Mouse (Mus musculus) right cerebral cortex, postnatal 4 days (tissue): ENCODE measurements at regions not wholly inside any gene's neighbourhood (a gene's known extent, or its start where the extent isn't known, plus 50 kb on each side); places are given as distances from the start of the nearest gene placed in this dataset.
"Not testable (repeated sequence)": the region's sequence is repeated elsewhere in the genome, so short reads cannot be mapped to it uniquely, and the experiment has no call there.

Experiments used
- DNase-seq: peaks from one replicate; pipeline ENCODE4 v3.0.0-alpha.2; 2022

- DNase-seq = peak; percentile 29
Observed at GRCm38 (mm10) chrX:135112109-135112508, 65.3 kb downstream of the Gm15023 start.

- DNase-seq = peak; percentile 66
Observed at GRCm38 (mm10) chrX:135110866-135111265, 66.6 kb downstream of the Gm15023 start.

DNA sequence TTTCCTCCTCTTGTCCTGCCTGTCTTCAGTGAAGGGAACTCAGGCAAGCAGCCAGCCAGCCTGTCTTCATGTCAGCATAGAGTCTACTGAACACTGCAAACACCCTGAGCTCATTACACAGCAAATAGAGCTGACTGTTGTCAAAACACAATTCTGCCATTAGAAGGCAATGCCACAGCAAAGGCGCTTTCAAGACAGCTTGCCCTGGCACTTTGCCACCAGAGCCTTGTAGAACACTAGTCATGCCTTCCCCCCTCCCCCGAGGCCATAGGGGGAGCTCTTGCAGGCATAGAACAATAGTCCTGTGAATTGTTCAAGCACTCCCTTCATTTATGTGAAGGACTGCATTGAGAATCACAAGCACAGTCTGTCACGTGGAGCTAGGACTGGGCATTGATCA is 75.8 kb downstream of the Gm15023 start:
- DNase-seq = peak; percentile 14

DNA sequence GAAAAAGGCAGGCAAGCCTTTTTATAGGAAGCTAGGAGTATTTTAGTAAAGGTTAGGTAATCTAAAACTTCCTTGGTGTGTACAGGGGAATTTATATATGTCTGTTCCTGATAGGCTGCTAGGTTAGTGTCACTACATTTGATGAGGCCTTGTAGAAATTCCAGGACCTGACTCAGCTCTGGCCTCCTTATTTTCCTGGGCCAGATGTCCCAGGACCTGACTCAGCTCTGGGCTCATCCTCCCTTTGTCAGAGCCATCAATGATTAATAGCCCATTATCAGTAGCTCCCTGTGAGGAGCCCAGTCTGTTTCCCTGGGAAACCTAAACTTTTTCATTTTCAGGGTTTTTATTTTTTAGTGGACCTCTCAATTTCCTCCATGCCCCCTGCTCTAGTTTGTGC is 79.3 kb downstream of the Gm15023 start:
- no peak for DNase-seq

- no peak for DNase-seq
Observed at GRCm38 (mm10) chrX:135096206-135096605, 81.2 kb downstream of the Gm15023 start.

DNA sequence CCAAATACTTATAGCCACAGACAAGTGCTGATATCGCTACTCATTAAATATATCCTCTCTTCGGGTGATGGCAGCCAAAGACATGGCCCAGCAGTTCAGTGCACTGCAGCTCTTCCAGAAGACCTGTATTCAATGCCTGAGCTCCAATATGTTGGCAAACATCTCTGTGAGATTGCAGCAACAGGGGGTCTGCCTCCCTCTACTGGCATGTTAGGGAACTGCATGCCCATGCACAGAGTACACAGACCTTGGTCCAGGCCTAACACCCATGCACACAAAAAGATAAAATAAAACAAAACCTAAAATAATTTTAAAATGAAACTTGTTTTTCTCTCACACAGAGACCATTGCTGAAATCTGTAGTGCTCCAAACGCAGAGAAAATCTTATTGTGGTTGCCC is 82.1 kb upstream of the Zmat1 start:
- DNase-seq = peak; percentile 72

DNA sequence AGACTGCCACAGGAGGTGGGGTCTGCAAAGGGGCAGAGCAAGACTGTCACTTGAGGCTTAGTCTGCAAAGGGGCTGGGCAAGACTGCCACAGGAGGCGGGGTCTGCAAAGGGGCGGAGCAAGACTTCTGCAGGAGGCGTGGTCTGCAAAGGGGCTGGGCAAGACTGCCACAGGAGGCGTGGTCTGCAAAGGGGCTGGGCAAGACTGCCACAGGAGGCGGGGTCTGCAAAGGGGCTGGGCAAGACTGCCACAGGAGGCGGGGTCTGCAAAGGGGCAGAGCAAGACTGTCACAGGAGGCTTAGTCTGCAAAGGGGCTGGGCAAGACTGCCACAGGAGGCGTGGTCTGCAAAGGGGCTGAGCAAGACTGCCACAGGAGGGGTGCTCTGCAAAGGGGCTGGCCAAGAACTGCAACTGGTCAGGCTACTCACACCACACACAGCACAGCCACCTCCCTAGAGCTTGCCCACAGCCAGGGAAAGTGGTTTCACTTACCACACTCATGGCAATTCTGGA is 78.1 kb upstream of the Zmat1 start:
- DNase-seq = not testable (repeated sequence)

GRCm38 (mm10) chrX:135086564-135086963 is 77.6 kb upstream of the Zmat1 start:
- DNase-seq = not testable (repeated sequence)

DNA sequence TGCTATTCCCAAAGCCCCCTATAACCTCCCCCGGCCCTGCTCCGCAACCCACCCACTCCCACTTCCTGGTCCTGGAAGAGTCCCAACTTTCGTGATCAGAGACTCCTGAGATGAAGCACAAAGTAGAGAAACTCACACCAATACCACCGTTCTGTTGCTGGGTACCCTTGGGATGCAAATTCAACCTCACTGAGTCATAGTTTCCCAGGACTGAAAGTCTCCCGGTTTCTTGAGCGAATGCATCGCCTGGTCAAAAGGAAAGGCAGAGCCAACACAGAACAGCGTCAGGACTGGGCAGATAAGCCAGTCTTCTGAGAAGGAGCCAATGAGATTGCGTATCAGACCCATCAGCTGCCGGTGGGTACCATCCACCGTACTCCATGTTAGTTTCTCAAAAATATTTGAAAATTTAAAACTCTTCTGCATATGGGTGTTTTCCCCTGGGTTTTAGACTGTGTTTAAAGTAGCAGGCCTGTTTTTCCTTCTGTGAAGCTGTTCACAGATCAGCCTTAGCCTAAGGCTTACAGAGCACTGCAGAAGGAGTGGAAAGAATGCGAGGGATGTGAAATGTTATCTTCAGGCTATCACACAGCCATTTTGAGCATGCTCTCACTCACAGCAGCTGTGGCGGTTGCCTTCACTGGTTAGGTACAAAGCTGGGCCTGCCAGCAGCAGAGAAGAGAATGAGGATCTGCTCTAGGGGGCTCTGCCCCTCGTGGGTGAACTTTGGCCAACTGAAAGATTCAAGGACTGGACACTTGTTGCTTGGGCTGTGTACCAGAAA is 77.0 kb upstream of the Zmat1 start:
- not testable (repeated sequence) for DNase-seq

GRCm38 (mm10) chrX:135080380-135081158 is 71.6 kb upstream of the Zmat1 start:
- DNase-seq = no peak

GRCm38 (mm10) chrX:135079388-135079787 is 70.4 kb upstream of the Zmat1 start:
- no peak for DNase-seq

GRCm38 (mm10) chrX:135075903-135076302 is 66.9 kb upstream of the Zmat1 start:
- no peak for DNase-seq

DNA sequence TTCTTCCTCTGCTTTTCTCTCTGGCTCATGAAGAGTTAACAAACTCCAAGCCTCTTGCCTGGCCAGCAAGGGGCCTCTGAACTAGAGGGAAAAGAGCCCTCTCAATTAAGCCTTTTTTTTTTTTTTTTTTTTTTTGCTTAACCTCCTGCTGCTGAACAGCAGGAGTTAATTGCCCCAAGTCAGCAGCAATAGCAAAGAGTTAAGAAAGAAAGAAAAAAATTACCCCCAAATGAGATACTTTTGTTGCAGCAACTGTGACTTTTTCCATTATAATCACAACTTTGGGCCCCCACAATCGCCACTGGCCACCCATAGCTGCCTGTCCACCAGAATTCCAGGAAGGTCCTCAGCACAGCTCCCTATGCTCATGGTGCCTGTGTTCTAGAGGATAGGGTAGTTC is 60.4 kb upstream of the Zmat1 start:
- no peak for DNase-seq

GRCm38 (mm10) chrX:135060184-135060583 is 51.2 kb upstream of the Zmat1 start:
- DNase-seq = no peak

- no peak for DNase-seq
Observed at GRCm38 (mm10) chrX:135058949-135059348, 49.9 kb upstream of the Zmat1 start.
